Mouse (Mus musculus): ENCODE measurements around the gene Aoc2. TPM values are rescaled to one million over a fixed set of nuclear protein-coding genes. Genes with fewer than 3 reads are reported as not detected.
A peak's percentile ranks its signal among the peaks of the same experiment; 100 is the strongest.
"Not testable (repeated sequence)": the region's sequence is repeated elsewhere in the genome, so short reads cannot be mapped to it uniquely, and the experiment has no call there.

The Aoc2 gene
- polyA plus RNA-seq, 1 experiment from 2014 or later: 1.8 TPM

GRCm38 (mm10) chr11:101359776-101360175 lies 34.9 kb downstream of the Aoc2 start:
- 54% methylated on average over 9 of the region's 9 CpGs for WGBS (ENCODE audit: insufficient replicate concordance)
- Histone ChIP-seq H3K4me2 (ENCODE audit: low read depth, low read length) (no peak overlapping the region), H3K9me3 (replicated peaks; ENCODE audit: control insufficient read depth, low read length) (no peaks in the 10 kb centered on the region), H3K9ac (ENCODE audit: low read depth, low read length) (no peak overlapping the region), H3K27ac (ENCODE audit: low read length) (no peak overlapping the region), H3K4me1 (ENCODE audit: control insufficient read depth, low read depth, low read length) (peaks cover 2% of the 10 kb centered on the region; the same call in 1 of the 2 replicates), H3K36me3 (ENCODE audit: control insufficient read depth, insufficient read depth) (no peaks in the 10 kb centered on the region), H3K4me3 (ENCODE audit: low read depth, low read length) (no peak overlapping the region), H3K27me3 (ENCODE audit: control insufficient read depth, insufficient read depth, low read depth, low read length) (no peaks in the 10 kb centered on the region)
- ATAC-seq (ENCODE audit: low read depth): no peak

DNA sequence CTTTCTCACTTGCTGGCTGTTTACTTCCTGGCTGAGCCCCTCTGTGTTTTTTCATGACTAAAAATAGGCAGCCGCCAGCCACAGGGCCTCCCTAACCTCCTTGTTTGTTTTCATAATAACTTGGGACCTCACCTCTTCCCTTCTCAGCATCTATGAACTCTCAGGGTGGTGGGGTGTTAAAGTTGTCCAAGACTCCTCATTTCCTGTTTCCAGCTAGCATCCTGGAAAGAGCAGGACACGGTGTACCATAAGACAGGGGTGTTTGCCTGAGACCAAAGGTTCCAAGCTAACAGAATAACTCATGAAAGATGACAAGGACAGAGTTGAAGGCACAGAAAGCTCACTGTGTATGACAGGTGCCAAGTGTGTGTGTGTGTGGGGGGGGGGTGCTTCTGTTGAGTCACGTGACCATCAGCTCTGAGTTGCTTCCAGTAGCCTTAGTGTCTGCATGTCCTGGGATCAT lies 35.8 kb downstream of the Aoc2 start:
- ATAC-seq (ENCODE audit: low read depth): no peak
- no peak overlapping the region for H3K4me2 ChIP-seq (ENCODE audit: low read depth, low read length)
- no peaks in the 10 kb centered on the region for H3K36me3 ChIP-seq (ENCODE audit: control insufficient read depth, insufficient read depth)
- peaks cover 2% of the 10 kb centered on the region; the same call in 1 of the 2 replicates for H3K4me1 ChIP-seq (ENCODE audit: control insufficient read depth, low read depth, low read length)
- H3K9ac ChIP-seq (ENCODE audit: low read depth, low read length): no peak overlapping the region
- no peaks in the 10 kb centered on the region for H3K27me3 ChIP-seq (ENCODE audit: control insufficient read depth, insufficient read depth, low read depth, low read length)
- H3K9me3 ChIP-seq (replicated peaks; ENCODE audit: control insufficient read depth, low read length): no peaks in the 10 kb centered on the region
- H3K27ac ChIP-seq (ENCODE audit: low read length): 0 out of 2 replicates have a peak overlapping the region, but pooled peaks have one; percentile 4
- no peak overlapping the region for H3K4me3 ChIP-seq (ENCODE audit: low read depth, low read length)
- whole genome bisulfite sequencing (ENCODE audit: insufficient replicate concordance): 26% methylated on average over 3 of the region's 3 CpGs

DNA sequence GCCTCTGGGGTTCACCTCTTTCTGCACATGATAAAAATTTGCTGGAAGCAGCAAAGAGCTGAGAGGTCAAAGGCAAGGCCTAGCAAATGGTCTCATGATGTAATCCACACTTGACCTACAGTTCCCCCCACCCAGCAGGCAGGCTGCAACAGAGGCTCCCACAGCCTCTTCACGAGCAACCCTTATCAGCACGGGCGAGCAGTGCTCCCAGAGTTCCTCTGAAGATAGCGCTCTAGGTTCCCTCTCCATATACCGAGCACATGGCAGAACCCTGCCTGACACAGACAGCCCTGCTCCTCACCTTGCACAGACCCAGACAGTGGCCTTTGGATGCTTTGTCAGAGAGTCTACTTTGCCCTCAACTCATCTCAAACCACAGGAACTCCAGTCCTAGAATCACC lies 39.7 kb downstream of the Aoc2 start:
- 13% methylated on average over 5 of the region's 5 CpGs for WGBS (ENCODE audit: insufficient replicate concordance)
- no peak overlapping the region for H3K9ac ChIP-seq (ENCODE audit: low read depth, low read length)
- H3K9me3 ChIP-seq (replicated peaks; ENCODE audit: control insufficient read depth, low read length): no peaks in the 10 kb centered on the region
- no peaks in the 10 kb centered on the region for H3K36me3 ChIP-seq (ENCODE audit: control insufficient read depth, insufficient read depth)
- ATAC-seq (ENCODE audit: low read depth): peak; percentile 42
- H3K27ac ChIP-seq (ENCODE audit: low read length): 0 out of 2 replicates have a peak overlapping the region, but pooled peaks have one; percentile 16
- H3K4me3 ChIP-seq (ENCODE audit: low read depth, low read length): no peak overlapping the region
- no peaks in the 10 kb centered on the region for H3K27me3 ChIP-seq (ENCODE audit: control insufficient read depth, insufficient read depth, low read depth, low read length)
- no peak overlapping the region for H3K4me2 ChIP-seq (ENCODE audit: low read depth, low read length)
- peaks cover 2% of the 10 kb centered on the region; the same call in 1 of the 2 replicates for H3K4me1 ChIP-seq (ENCODE audit: control insufficient read depth, low read depth, low read length)

DNA sequence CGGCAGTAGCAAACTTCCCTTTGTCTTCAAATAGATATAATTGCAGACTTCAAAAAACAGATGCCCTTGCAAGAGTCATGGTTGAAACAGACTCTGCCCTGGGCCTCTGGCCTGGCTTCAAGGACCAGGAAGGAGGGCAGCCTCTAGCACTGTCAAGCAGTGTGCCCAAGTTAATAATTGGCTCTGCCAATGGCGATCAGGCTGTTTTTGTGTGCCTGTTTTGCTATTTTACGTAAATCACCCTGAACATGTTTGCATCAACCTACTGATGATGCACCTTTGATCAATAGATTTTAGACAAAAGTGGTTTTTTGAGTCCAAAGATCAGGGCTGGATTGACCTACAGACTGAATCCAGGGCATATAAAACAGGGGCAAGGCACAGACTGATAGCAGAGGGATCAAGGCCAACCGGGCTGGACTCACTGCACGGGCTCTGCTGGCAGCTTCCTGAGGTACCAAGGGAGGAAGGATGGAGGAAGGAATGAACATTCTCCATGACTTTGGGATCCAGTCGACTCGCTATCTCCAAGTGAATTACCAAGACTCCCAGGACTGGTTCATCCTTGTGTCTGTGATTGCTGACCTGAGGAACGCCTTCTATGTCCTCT lies 42.6 kb downstream of the Aoc2 start, which contains the start of gene G6pc:
Gene G6pc (plus strand): TSS at position 236 of the 610 bp plus-strand sequence.
- 61% methylated on average over 8 of the region's 8 CpGs for WGBS (ENCODE audit: insufficient replicate concordance)
- Histone ChIP-seq H3K4me2 (ENCODE audit: low read depth, low read length) (no peak within 1 kb of the TSS), H3K4me3 (ENCODE audit: low read depth, low read length) (no peak within 1 kb of the TSS), H3K9ac (ENCODE audit: low read depth, low read length) (no peak within 1 kb of the TSS), H3K27ac (ENCODE audit: low read length) (no peak within 1 kb of the TSS), H3K36me3 (ENCODE audit: control insufficient read depth, insufficient read depth) (no peaks in the 10 kb centered on the region), H3K9me3 (replicated peaks; ENCODE audit: control insufficient read depth, low read length) (no peaks in the 10 kb centered on the region), H3K4me1 (ENCODE audit: control insufficient read depth, low read depth, low read length) (peaks cover 2% of the 10 kb centered on the region; the same call in 1 of the 2 replicates), H3K27me3 (ENCODE audit: control insufficient read depth, insufficient read depth, low read depth, low read length) (no peaks in the 10 kb centered on the region)
- no peak for ATAC-seq (ENCODE audit: low read depth)

DNA sequence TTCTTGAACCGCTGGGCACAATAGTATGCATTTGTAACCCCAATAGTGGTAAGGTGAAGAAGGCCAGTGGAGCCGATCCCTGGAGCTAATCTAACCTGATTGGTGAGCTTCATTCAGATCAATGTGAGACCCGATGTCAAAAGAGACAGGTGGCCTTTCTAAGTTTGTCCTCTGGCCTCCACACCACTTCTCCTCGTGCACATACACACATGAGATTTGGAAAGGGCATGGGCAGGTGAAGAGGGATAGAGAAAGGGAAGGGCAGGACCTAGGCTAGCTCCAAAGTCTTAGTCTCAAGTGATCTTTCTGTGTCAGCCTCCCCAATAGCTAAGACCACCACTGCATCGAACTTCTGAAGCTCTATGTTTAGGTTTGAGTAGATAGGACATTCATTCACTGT lies 45.3 kb downstream of the Aoc2 start:
- no peak for ATAC-seq (ENCODE audit: low read depth)
- Histone ChIP-seq H3K4me1 (ENCODE audit: control insufficient read depth, low read depth, low read length) (no peaks in the 10 kb centered on the region), H3K9ac (ENCODE audit: low read depth, low read length) (no peak overlapping the region), H3K27ac (ENCODE audit: low read length) (no peak overlapping the region), H3K4me2 (ENCODE audit: low read depth, low read length) (no peak overlapping the region), H3K4me3 (ENCODE audit: low read depth, low read length) (no peak overlapping the region), H3K36me3 (ENCODE audit: control insufficient read depth, insufficient read depth) (no peaks in the 10 kb centered on the region), H3K9me3 (replicated peaks; ENCODE audit: control insufficient read depth, low read length) (no peaks in the 10 kb centered on the region), H3K27me3 (ENCODE audit: control insufficient read depth, insufficient read depth, low read depth, low read length) (no peaks in the 10 kb centered on the region)
- WGBS (ENCODE audit: insufficient replicate concordance): 56% methylated on average over 5 of the region's 5 CpGs

DNA sequence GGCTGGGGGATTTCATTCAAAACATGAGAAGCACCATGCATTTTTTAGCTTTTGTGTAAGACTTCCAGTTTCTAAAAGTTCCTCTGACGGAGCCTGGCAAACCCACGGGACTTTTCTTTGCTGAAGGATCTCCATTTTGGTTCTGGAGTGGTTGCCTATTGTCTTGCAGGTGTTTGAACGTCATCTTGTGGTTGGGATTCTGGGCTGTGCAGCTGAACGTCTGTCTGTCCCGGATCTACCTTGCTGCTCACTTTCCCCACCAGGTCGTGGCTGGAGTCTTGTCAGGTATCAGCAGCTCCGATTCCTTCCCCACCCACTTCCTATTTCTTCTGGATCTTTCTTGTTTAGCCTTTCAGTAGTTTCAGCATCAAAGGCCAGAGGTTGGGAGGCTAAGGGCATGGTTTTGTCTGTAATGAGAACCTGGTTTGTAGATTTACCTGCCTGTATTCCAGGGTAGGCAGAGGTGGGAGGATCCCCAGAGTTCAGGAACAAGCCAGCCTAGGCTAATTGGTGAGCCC lies 49.6 kb downstream of the Aoc2 start:
- Histone ChIP-seq H3K4me1 (ENCODE audit: control insufficient read depth, low read depth, low read length) (no peaks in the 10 kb centered on the region), H3K9ac (ENCODE audit: low read depth, low read length) (no peak overlapping the region), H3K27me3 (ENCODE audit: control insufficient read depth, insufficient read depth, low read depth, low read length) (no peaks in the 10 kb centered on the region), H3K4me3 (ENCODE audit: low read depth, low read length) (no peak overlapping the region), H3K9me3 (replicated peaks; ENCODE audit: control insufficient read depth, low read length) (no peaks in the 10 kb centered on the region), H3K27ac (ENCODE audit: low read length) (no peak overlapping the region), H3K4me2 (ENCODE audit: low read depth, low read length) (no peak overlapping the region), H3K36me3 (ENCODE audit: control insufficient read depth, insufficient read depth) (no peaks in the 10 kb centered on the region)
- ATAC-seq (ENCODE audit: low read depth): no peak
- WGBS (ENCODE audit: insufficient replicate concordance): 34% methylated on average over 7 of the region's 7 CpGs

DNA sequence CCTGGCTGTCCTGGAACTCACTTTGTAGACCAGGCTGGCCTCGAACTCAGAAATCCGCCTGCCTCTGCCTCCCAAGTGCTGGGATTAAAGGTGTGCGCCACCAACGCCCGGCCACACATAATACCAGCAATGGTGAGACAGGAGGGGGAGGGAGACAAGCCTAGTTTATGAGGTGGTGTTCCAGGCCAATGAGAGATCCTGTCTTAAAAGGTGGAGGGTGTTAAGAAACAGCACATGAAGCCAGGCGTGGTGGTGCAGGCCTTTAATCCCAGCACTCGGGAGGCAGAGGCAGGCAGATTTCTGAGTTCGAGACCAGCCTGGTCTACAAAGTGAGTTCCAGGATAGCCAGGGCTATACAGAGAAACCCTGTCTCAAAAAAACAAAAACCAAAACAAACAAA lies 53.3 kb downstream of the Aoc2 start:
- H3K36me3 ChIP-seq (ENCODE audit: control insufficient read depth, insufficient read depth); H3K9me3 ChIP-seq (replicated peaks; ENCODE audit: control insufficient read depth, low read length); H3K9ac ChIP-seq (ENCODE audit: low read depth, low read length); H3K27me3 ChIP-seq (ENCODE audit: control insufficient read depth, insufficient read depth, low read depth, low read length); H3K4me3 ChIP-seq (ENCODE audit: low read depth, low read length); H3K27ac ChIP-seq (ENCODE audit: low read length); ATAC-seq (ENCODE audit: low read depth); H3K4me2 ChIP-seq (ENCODE audit: low read depth, low read length); H3K4me1 ChIP-seq (ENCODE audit: control insufficient read depth, low read depth, low read length): not testable (repeated sequence)
- WGBS (ENCODE audit: insufficient replicate concordance): 69% methylated on average over 8 of the region's 8 CpGs

DNA sequence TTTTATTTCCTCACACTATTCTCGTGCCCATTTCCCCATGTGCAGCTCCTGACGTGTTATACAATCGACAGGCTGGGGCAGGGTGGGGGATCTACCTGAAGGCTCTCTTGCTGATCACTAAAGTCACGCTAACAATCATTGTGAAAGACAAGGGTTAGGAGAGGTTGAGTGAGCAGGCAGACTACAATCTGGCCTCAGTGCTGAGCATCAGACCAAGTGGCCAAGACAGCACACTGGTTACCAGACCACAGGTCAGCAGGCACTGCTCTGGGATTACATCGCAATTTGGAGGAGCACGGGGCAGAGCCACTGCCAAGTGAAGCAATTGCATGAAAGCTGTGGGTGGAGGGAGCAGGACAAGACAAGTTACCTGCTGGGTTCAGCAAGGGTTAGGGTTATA lies 54.1 kb downstream of the Aoc2 start:
- Histone ChIP-seq H3K27ac (ENCODE audit: low read length) (no peak overlapping the region), H3K27me3 (ENCODE audit: control insufficient read depth, insufficient read depth, low read depth, low read length) (no peaks in the 10 kb centered on the region), H3K4me1 (ENCODE audit: control insufficient read depth, low read depth, low read length) (no peaks in the 10 kb centered on the region), H3K9me3 (replicated peaks; ENCODE audit: control insufficient read depth, low read length) (no peaks in the 10 kb centered on the region), H3K4me2 (ENCODE audit: low read depth, low read length) (no peak overlapping the region), H3K9ac (ENCODE audit: low read depth, low read length) (no peak overlapping the region), H3K4me3 (ENCODE audit: low read depth, low read length) (no peak overlapping the region), H3K36me3 (ENCODE audit: control insufficient read depth, insufficient read depth) (no peaks in the 10 kb centered on the region)
- ATAC-seq (ENCODE audit: low read depth): peak; percentile 24; the same call in 1 of the 2 replicates
- 50% methylated on average over 6 of the region's 6 CpGs for WGBS (ENCODE audit: insufficient replicate concordance)
